Mouse (Mus musculus): ENCODE results near the gene Hrct1.

Gene Hrct1

DNA sequence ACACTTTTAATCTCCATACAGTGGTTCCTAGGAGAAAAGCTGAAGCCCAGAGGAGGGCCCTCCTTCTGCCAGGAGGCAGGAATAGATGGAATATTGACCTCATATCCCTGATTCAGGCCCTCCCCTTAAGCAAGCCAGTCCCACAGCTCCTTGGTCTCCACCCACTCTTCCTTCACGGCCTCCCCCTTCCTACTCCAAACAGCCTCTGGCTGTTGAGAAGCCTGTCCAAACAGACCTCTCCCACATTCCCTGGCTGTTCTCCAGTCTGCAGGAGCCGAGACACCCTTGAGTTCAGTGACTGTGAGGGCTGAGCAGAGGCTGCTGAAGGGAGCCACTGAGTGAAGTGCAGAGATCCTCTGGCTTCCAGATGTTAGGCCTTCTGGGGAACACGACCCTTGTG is at the start of gene Hrct1:
TSS of gene Hrct1 (plus strand) at position 194 of the 400 bp plus-strand sequence.
- peak; percentile 80 to 92 for DNase-seq

DNA sequence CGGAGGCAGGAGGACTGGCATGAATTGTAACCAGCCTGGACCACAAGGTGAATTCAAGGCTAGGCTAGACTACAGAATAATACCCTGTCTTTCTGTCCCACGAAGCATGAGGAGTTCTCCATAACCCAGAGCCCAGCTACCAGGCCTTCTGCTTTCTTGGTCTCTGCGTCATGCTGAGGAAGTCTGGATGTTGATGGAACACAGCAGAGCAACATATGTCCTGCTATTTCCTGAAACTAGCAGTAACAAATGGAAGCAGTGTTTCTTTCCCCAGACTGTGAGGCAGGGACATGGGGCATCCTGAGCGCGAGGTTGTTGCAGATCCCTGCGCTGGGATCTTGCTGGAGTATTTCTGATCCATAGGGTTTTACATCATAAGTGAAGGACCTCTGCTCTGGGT is 48.4 kb upstream of the Hrct1 start:
- no peak for DNase-seq

DNA sequence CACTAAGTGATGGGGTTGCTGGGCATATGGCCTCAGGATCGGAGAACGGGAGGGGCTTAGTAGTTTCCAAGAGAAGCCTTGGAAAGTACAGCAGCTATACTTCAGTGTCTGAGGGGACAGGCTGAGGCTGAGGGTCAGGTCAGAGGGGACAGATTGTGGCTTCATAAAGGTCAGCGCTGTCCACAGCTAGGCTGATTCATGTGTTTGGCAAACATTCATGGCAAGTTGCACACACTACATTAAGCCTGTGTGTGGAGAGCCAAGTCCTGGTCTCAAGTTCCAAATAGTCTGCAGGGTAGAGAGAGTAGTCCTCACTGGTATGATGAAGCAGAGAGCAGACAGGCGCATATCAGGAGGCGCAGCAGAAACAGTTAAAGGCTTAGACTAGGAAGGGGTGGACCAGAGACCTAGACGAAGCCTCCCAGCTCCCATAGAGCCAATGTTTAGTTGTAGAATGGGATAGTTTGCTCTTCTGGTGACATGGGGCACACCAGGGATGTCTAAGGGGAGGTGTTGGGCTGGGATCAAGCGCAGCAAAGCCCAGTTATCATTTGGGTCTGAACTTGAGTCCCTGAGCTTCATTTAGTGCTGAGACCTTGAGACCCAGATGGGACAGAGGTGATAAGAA is 47.5 kb upstream of the Hrct1 start:
- peak; percentile 48 to 50 for DNase-seq

DNA sequence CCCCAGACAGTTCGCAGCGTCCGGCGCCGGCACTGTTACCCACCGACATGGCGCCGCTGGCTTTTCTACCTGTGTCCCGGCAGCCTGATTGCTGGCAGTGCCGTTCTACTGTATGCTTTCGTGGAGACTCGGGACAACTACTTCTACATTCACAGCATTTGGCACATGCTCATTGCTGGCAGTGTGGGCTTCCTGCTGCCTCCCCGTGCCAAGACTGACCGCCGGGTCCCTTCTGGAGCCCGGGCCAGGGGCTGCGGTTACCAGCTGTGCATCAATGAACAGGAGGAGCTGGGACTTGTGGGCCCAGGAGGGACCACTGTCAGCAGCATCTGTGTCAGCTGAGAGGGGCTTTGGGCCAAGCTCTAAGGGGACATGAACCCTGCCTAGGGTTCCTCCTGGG is 37.0 kb upstream of the Hrct1 start:
- no peak for DNase-seq

DNA sequence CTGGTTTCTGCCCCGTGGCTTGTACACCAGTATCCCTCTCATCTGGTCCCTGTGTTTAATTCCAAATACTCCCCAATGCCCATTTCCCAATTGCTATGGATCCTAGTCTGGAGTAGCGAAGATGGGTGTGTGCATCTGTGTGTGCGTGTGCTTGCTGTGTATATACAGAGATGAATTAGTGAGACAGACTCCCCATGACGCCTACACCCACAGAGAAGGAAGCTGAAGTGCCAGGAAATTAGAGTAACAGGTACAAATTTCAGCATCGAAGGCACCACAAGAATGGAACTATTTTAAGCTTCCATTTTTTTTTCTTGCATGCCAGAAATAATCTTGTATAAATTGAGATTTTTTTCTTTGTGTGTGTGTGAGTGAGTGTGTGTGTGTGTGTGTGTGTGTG is 36.0 kb upstream of the Hrct1 start:
- DNase-seq = no peak

DNA sequence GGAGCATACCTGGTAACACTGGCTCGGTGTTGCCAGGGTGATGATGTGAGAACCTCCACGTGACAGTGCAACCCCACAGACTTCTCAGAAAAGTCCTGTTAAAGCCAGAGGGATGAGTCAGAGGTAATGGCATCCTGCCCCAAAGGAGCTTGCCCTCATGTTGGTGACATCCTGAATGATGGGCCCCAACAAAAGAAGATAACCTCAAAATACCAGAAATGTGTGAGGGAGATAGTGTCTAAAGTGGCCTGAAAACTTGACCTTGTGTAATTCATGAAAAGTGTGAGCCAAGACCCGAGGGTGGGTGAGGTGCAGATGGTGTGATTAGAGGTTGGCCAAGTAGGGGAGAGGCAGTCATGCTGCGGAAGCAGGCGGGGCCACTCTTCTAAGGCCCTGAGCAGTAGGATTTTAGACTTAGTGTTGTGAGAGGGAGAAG is 33.2 kb upstream of the Hrct1 start:
- no peak for DNase-seq

DNA sequence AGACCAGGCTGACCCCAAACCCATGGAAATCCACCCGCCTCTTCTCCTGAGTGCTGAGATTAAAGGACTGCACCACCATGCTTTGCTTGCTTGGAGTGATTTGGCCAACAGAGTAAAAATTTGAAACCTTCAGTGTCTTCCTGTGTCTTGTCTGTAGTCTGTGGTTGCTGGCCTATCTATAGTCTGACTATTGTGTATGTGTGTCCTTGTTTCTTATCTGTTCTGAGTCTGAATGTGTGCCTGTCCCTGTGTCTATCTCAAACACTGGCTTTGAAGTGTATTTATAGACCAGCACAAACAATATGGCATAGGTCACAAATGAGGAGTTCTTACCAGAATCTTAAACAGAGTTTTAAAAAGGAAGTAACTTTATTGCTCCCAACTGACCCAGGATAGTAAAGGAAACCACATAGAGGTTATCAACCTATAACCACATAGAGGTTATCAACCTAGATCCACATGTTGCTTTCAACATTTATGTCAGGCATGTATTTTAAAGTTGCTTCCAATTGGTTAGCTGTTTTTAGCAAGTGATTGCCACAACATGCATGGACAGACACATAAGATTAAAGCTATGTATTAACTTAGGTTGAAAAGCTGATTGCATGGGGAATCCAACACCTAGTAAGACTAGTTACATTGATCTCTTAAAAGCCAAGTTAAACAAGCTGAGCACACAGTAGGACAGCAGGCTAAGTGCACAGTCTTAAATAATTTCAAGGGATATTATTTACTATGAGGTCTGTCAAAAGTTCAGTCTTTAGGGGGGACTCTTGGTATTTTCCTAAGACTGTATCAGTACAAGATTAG is 32.3 kb upstream of the Hrct1 start:
- DNase-seq = no peak

DNA sequence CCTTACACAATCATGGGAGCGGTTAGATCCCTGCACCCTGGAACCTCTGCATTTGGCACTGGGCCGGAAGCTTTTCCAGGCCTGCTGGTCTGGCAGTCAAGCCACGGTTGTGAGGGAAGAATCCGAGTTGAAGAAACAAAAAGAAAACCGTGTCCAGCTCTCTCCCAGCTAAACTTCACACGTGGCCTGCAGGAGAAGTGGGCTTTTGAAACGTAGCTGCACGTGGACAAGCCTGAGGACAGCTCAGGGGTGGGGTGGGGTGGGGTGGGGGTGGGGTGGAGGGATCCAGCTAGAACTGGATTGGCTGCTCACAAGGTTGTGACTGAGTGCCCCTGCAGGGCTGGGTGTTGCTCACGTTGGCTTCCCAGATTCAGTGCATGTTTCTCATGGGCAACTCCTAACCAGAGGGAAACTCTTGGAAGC is 31.7 kb upstream of the Hrct1 start:
- DNase-seq = peak; percentile 56 to 77

DNA sequence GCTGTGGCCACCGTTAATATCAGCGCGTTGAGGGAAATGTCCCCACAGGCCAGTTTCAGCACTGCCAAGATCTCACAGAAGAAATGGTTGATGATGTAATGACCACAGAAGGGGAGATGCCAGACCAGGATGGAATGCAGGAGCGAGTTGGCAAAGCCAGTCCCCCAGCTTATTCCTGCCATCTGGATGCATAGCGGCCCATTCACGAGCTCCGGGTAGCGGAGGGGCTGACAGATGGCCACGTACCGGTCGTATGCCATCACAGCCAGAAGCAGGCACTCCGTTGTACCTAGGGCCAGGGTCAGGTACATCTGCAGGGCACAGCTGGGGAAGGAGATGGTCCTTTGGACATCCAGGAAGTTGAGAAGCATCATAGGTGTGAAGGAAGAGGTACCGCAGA is 30.4 kb upstream of the Hrct1 start:
- no peak for DNase-seq

DNA sequence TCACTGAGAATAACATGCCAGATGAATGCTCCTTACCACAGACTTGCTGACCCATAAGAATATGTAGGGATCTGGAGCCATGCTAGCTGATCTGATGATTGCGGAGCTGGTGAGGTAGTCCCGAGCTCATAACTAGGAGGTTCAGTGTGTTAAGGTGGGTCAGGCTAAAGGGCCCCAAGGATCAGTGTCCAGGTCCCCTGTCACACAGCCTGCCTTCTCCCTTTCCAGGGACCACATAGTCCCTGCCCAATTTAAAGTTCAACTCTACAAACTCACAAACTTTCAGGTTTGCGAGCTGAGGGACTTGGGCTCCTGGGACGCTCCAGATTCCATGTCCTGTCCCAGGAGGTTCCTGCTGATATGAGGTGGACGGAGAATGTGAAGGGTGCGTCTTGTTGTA is 26.3 kb upstream of the Hrct1 start, which contains the start of gene Olfr70:
TSS of gene Olfr70 (minus strand) at position 101 of the 400 bp plus-strand sequence.
- DNase-seq = no peak

DNA sequence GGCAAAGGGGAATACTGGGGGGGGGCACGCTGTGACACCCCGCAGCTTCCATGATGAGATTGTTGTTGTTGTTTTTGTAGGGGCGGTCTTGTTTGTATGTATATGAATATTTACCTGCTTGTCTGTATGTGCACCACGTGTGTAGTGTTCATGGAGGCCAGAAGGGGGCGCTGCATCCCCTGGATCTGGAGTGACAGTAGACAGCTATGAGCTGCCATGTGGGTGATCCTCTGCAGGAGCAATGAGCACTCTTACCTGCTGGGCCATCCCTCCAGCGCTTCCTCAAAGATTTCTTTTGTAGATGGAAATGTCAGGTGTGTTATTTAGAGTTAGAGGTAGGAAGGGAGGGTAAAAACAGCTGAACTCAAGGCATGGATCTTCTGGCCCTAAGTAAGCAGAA is 23.5 kb upstream of the Hrct1 start:
- DNase-seq = no peak

DNA sequence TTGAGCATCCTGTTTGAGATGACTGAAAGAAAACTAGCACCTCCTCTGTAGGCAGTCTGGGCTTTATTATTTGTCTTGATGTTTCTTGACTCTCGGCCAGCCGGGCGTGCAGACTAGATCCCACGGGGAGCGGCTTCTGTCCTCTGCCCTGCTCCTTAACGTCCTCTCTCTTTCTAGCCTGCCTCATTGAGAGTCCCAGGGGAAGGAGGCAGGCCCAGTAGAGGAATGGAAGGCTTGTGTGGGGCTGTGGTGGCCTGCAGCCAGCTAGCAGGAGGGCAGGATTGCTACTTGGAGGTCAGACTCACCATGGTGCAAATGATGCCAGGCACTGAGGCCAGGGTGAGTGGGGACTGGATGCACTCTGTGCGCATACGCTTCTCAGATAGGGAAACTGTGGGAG is 23.1 kb upstream of the Hrct1 start:
- DNase-seq = peak; percentile 55 to 60

DNA sequence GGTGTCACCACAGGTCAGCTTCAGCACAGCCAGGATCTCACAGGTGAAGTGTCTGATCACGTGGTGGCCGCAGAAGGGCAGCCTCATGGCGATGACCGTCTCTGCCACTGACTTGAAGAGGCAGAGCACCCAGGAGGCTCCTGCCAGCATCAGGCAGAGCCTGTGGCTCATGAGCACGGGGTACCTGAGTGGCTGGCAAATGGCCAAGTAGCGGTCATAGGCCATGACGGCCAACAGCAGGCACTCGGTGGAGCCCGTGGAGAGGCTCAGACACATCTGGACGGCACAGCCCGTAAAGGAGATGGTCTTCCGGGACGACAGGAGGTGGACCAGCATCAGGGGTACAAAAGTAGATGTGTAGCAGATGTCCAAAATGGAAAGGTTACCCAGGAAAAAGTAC is 21.0 kb upstream of the Hrct1 start:
- peak in 1 of 2 experiments; percentile 70 for DNase-seq

DNA sequence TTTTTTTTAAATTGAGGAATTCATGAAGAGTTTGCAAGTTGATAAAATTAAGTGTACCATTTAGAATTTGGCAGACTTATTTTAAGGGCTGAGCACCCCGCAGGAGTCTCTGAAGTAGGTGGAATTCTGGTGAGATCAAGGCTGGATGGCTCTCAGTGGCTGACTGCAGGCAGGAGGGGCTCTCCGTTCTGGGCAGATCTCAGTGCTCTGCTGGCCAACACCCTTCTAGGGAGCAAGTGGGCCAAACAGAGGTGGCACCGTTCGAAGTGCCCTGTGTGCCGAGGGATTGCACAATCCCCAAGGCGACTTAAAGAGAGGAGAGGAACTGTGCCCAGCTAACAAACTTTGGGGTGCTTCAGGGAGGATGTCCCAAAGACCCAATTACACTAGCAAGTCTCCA is 17.1 kb upstream of the Hrct1 start, which contains the start of gene Olfr71:
TSS of gene Olfr71 (minus strand) at position 387 of the 400 bp plus-strand sequence.
- DNase-seq = no peak

DNA sequence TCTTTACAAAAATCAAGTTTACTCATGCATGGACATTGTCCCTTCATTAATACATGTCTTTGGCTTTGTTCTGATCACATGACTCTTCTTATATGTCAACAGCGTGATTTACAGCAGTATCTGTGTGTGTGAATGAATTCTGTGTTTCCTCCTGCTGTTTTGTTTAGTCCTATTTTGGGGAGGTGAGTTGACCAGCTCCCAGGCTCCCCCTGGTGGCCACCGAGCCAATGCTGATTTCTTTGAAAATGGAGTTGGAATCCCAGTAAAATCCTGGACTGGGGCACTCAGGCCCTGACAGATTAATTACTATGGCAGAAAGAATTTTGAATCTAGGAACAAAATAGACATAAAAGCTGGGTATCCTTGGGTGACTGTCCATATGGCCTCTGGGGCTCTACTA is 15.2 kb upstream of the Hrct1 start:
- DNase-seq = peak; percentile 80 to 96

DNA sequence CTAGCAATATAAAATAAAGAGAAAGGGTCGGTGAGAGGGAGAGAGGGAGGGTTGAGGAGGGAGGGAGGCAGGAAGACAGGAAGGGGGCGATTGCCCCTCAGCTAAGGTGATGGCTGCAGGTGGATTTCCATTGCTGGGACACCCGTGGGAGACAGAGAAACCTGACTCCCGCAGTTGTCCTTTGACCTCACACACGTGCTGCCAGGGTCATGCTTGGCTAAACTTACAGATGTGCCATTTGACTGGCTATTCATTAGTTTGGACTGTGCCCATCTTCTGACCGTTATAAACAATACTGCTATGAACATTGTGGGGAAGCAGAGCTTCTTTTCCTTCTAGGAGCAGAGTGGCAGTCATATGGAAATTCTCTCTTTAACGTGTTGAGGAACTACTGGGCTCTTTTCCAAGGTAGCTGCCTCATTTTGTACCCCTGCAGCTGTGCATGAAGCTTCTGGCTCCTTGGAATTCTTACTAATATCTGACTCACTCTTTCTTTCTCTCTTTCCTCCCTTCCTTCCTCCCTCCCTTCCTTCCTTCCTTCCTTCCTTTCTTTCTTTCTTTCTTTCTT is 13.3 kb upstream of the Hrct1 start:
- peak in 1 of 2 experiments; percentile 83 for DNase-seq

DNA sequence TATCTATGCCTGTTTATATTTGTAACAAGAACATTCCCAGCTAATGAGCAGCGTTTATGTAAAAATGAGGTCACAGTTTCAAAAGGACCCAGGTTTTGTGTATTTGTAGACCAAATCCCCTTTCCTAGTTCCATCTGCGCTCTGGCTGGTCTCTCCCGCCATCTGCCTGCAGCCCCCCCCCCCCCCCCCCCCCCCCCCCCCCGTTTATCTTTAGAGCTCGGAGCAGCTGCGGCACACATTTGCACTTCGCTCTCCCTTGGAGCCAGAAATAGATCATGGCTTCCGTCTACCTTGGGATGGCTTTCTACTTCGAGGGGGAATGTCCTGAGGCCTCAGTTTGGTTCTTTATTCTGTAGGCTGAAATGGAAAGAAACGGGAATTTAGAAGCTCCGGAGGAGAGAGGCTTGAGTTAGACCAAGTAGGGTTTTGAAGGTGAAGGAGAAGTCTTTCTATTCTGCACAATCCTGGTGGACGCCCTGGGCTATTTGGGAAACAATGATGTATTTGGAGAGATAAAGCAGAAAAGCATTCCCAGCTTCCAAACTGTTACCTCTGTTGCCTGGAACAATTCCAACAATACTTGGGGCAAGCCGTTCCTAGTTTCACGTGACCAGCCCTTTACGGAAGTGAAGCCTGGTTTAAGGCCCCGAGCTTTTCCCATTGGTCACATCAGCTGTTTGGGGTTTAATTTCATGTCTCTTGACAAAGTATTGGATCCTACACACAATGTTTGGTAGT is 6.3 kb upstream of the Hrct1 start:
- no peak for DNase-seq

DNA sequence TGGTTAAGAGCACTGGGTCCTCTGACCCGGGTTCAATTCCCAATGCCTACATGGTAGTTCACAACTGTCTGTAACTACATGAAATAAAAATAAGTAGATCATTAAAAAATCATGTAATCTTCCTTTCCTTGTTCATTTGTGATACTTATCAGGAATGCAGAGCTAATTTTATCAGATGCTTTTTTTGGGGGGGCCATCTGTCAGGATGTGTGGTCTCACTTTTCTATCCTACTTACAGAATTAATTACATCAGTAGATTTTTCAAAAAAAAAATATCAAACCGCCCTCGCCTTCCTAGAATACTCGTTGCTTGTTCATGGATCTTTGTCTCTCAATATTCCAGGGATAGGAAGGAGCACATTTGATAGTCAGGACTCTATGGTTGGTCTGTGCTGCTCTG is 4.8 kb upstream of the Hrct1 start:
- no peak for DNase-seq

DNA sequence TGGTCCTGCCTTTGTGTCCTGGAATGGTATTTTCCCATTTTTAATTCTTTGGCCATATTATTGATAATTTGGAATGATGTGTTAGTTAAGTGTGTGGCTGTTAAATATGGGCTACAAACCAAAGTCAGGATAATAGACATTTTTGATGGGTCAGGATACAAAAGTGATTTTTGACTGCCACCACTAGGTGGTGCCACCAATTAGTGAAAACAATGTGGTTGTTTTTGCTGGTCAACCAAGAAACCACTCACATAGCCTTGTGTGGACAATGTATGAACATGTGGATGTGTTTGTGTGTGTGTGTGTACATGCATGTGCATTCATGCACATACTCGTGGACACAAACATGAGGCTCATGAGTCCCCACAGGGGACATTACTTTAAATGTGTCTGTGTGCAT is 2.2 kb upstream of the Hrct1 start:
- peak; percentile 45 to 83 for DNase-seq

DNA sequence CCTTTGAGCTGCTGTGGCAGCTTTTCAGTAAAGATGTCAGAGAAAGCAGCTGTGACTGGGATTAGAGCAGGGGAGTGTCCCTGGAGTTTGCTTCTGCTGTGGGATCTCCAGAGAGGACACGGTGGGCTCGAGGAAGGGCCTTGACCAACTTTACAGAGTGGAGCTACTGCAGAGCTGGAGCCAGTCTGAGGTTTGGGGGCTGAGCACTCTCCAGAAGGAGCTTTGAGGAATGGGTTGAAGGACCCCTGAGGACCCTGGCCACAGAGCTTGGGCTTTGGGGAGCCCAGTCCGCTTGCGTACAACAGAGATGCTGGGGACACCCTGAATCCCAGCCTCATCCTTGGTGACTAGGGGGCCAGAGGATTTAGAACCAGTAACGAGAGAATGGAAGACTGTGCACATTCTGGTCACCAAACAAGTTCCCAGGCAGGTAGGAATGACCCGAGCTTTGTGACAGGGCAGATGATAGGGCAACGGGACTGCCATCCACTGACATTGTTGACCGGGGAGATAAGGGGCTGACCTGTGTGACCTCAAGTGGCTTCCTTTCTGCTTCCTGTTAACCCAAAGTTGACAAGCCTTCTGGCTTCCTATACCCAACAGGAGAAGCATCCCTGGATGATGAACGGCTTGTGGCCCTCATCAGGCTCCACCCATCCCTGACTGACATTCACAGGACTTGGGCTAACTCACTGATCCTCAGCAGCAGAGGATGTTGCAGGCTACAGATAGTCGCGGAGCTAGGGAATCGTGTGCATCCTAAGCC is 577 bp upstream of the Hrct1 start:
- peak; percentile 52 to 55 for DNase-seq

DNA sequence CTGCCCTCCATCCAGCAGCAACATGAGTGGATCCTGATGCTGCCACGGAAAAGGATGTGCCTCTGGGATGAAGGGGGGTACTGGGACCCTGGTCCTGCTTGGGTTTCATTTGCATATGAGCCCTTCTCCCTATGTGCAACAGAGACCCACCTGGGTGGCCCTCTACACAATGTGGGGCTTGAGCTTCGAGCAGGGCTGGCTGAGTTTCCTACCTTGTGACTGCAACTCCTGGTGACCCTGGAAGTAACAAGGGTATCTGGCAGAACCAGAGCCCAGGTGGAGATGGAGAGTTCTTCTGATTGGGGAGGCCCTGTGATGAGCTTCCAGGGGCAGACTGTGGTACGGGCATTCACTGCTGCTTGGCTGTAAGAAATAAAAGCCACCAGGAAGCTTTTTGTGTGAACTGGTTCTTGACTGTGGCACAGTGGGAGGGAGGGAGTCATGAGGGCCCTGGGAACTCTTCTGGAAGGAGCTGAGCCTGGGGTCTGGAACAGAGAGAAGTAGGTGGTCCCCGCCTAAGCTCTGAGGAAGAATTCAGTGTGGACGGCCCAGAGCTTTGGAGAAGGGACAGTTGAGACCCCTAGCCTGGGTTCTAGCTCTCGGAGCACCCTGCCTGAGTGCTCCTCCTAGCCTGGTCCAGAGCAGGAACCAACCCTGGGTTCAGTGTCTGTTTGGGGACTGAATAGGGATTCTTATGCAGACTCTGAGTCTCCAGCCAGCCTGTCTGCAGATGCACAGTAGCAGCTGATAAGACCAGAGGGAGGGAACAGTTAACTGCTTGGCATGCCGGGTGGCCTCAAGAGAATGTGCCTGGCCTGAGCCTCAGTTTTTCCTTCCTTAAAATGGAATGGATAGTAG is 959 bp downstream of the Hrct1 start:
- DNase-seq = no peak

Data from kidney, postnatal 36 days (tissue).